Mouse (Mus musculus): ENCODE measurements at regions not wholly inside any gene's neighbourhood (a gene's known extent, or its start where the extent isn't known, plus 50 kb on each side); places are given as distances from the start of the nearest gene placed in this dataset.

- H3K9ac ChIP-seq (ENCODE audit: low read depth, low read length, severe bottlenecking): no peak overlapping the region
- no peaks in the 10 kb centered on the region for H3K36me3 ChIP-seq (ENCODE audit: control insufficient read depth, insufficient read depth, low read length)
- WGBS: 80% methylated on average over 16 of the region's 16 CpGs
- no peaks in the 10 kb centered on the region for H3K27me3 ChIP-seq (ENCODE audit: control insufficient read depth, insufficient read depth, low read length)
- no peak overlapping the region for H3K27ac ChIP-seq (replicated peaks; ENCODE audit: low read depth, low read length)
- H3K9me3 ChIP-seq (ENCODE audit: control insufficient read depth, low read length): no peaks in the 10 kb centered on the region
- peaks cover 4% of the 10 kb centered on the region; the same call in 1 of the 2 replicates for H3K4me1 ChIP-seq (ENCODE audit: control insufficient read depth, insufficient read depth, low read length)
- no peak for DNase-seq (ENCODE audit: low spot score)
- TF ChIP-seq POLR2A (IDR thresholded peaks at IDR 0.05; ENCODE audit: borderline replicate concordance, extremely low read depth, insufficient read depth, insufficient read length): no peak
- no peak overlapping the region for H3K4me2 ChIP-seq (replicated peaks; ENCODE audit: low read depth, low read length, severe bottlenecking)
- H3K4me3 ChIP-seq (replicated peaks; ENCODE audit: low read length): no peak overlapping the region
- no peak for ATAC-seq (ENCODE audit: low FRiP score, low read depth)
Observed at GRCm38 (mm10) chr13:97384091-97384777, 143.3 kb downstream of the Enc1 start.

GRCm38 (mm10) chr13:97383351-97383750 is 142.4 kb downstream of the Enc1 start:
- no peaks in the 10 kb centered on the region for H3K9me3 ChIP-seq (ENCODE audit: control insufficient read depth, low read length)
- WGBS: 47% methylated on average over 4 of the region's 4 CpGs

GRCm38 (mm10) chr13:97380366-97380765 is 139.5 kb downstream of the Enc1 start:
- TF ChIP-seq POLR2A (IDR thresholded peaks at IDR 0.05; ENCODE audit: borderline replicate concordance, extremely low read depth, insufficient read depth, insufficient read length): no peak
- H3K9ac ChIP-seq (ENCODE audit: low read depth, low read length, severe bottlenecking): no peak overlapping the region
- ATAC-seq (ENCODE audit: low FRiP score, low read depth) (no peak), DNase-seq (ENCODE audit: low spot score) (no peak)
- H3K36me3 ChIP-seq (ENCODE audit: control insufficient read depth, insufficient read depth, low read length): no peaks in the 10 kb centered on the region
- no peaks in the 10 kb centered on the region for H3K4me1 ChIP-seq (ENCODE audit: control insufficient read depth, insufficient read depth, low read length)
- H3K27me3 ChIP-seq (ENCODE audit: control insufficient read depth, insufficient read depth, low read length): no peaks in the 10 kb centered on the region
- H3K4me2 ChIP-seq (replicated peaks; ENCODE audit: low read depth, low read length, severe bottlenecking): no peak overlapping the region
- WGBS: 62% methylated on average over 11 of the region's 11 CpGs
- no peak overlapping the region for H3K27ac ChIP-seq (replicated peaks; ENCODE audit: low read depth, low read length)
- H3K4me3 ChIP-seq (replicated peaks; ENCODE audit: low read length): no peak overlapping the region
- H3K9me3 ChIP-seq (ENCODE audit: control insufficient read depth, low read length): no peaks in the 10 kb centered on the region

More at GRCm38 (mm10) chr13:97383351-97383750, 142.4 kb downstream of the Enc1 start:
- DNase-seq (ENCODE audit: low spot score) (no peak), ATAC-seq (ENCODE audit: low FRiP score, low read depth) (no peak)
- Histone ChIP-seq H3K4me1 (ENCODE audit: control insufficient read depth, insufficient read depth, low read length) (no peaks in the 10 kb centered on the region), H3K27me3 (ENCODE audit: control insufficient read depth, insufficient read depth, low read length) (no peaks in the 10 kb centered on the region), H3K27ac (replicated peaks; ENCODE audit: low read depth, low read length) (no peak overlapping the region), H3K4me2 (replicated peaks; ENCODE audit: low read depth, low read length, severe bottlenecking) (no peak overlapping the region), H3K36me3 (ENCODE audit: control insufficient read depth, insufficient read depth, low read length) (no peaks in the 10 kb centered on the region), H3K9ac (ENCODE audit: low read depth, low read length, severe bottlenecking) (no peak overlapping the region), H3K4me3 (replicated peaks; ENCODE audit: low read length) (no peak overlapping the region)
- no peak for TF ChIP-seq POLR2A (IDR thresholded peaks at IDR 0.05; ENCODE audit: borderline replicate concordance, extremely low read depth, insufficient read depth, insufficient read length)

- H3K36me3 ChIP-seq (ENCODE audit: control insufficient read depth, insufficient read depth, low read length): no peaks in the 10 kb centered on the region
- no peak overlapping the region for H3K9ac ChIP-seq (ENCODE audit: low read depth, low read length, severe bottlenecking)
- no peak overlapping the region for H3K4me3 ChIP-seq (replicated peaks; ENCODE audit: low read length)
- no peak for TF ChIP-seq POLR2A (IDR thresholded peaks at IDR 0.05; ENCODE audit: borderline replicate concordance, extremely low read depth, insufficient read depth, insufficient read length)
- no peak overlapping the region for H3K4me2 ChIP-seq (replicated peaks; ENCODE audit: low read depth, low read length, severe bottlenecking)
- H3K4me1 ChIP-seq (ENCODE audit: control insufficient read depth, insufficient read depth, low read length): no peaks in the 10 kb centered on the region
- no peak for ATAC-seq (ENCODE audit: low FRiP score, low read depth)
- no peak for DNase-seq (ENCODE audit: low spot score)
- H3K27ac ChIP-seq (replicated peaks; ENCODE audit: low read depth, low read length): no peak overlapping the region
- no peaks in the 10 kb centered on the region for H3K9me3 ChIP-seq (ENCODE audit: control insufficient read depth, low read length)
- 70% methylated on average over 6 of the region's 6 CpGs for WGBS
- no peaks in the 10 kb centered on the region for H3K27me3 ChIP-seq (ENCODE audit: control insufficient read depth, insufficient read depth, low read length)
Observed at GRCm38 (mm10) chr13:97376232-97376523, 135.3 kb downstream of the Enc1 start.

GRCm38 (mm10) chr13:97375501-97376231 is 134.8 kb downstream of the Enc1 start:
- 55% methylated on average over 14 of the region's 14 CpGs for WGBS
- ATAC-seq (ENCODE audit: low FRiP score, low read depth) (no peak), DNase-seq (ENCODE audit: low spot score) (no peak)
- H3K4me2 ChIP-seq (replicated peaks; ENCODE audit: low read depth, low read length, severe bottlenecking): no peak overlapping the region
- H3K9ac ChIP-seq (ENCODE audit: low read depth, low read length, severe bottlenecking): no peak overlapping the region
- no peaks in the 10 kb centered on the region for H3K9me3 ChIP-seq (ENCODE audit: control insufficient read depth, low read length)
- no peaks in the 10 kb centered on the region for H3K4me1 ChIP-seq (ENCODE audit: control insufficient read depth, insufficient read depth, low read length)
- H3K27me3 ChIP-seq (ENCODE audit: control insufficient read depth, insufficient read depth, low read length): no peaks in the 10 kb centered on the region
- H3K27ac ChIP-seq (replicated peaks; ENCODE audit: low read depth, low read length): no peak overlapping the region
- no peak for TF ChIP-seq POLR2A (IDR thresholded peaks at IDR 0.05; ENCODE audit: borderline replicate concordance, extremely low read depth, insufficient read depth, insufficient read length)
- no peak overlapping the region for H3K4me3 ChIP-seq (replicated peaks; ENCODE audit: low read length)
- no peaks in the 10 kb centered on the region for H3K36me3 ChIP-seq (ENCODE audit: control insufficient read depth, insufficient read depth, low read length)
